In genomic region chr11:97187764-97188642, GRCm38 (mm10) we compare ENCODE assay signal across 1 mouse cellular context.
A peak's percentile ranks its signal among the peaks of the same experiment; 100 is the strongest.
TF ChIP-seq lines count a peak whose summit lies in the region.

Gene Kpnb1, minus strand, starts transcription at chr11:97187881.

TF ChIP-seq in MEL, 35 proteins besides CTCF, POLR2A, EP300 and RAD21 (continued from another document):
- TF ChIP-seq TCF12 (IDR thresholded peaks at IDR 0.05; ENCODE audit: low read depth, low read length) (peak; percentile 81), USF2 (IDR thresholded peaks at IDR 0.05; ENCODE audit: borderline replicate concordance in 1 of 2, insufficient read depth in 1 of 2, low read depth in 1 of 2, low read length in 2 of 2) (no peak), MYC (IDR thresholded peaks at IDR 0.05; ENCODE audit: low read depth, low read length) (peak; percentile 55; the same call in 1 of the 2 replicates)
